Mouse (Mus musculus) stomach, embryonic 15.5 days (tissue): Measurements from ENCODE around the gene Prkag1. TPM values are rescaled to one million over a fixed set of nuclear protein-coding genes. Genes with fewer than 3 reads are reported as not detected.

Experiments used
- ATAC-seq: fragments of 200-750 bp; cut with Nextera tagmentation; 2 replicates; pipeline ENCODE4 v1.8.0; 2017; ENCODE audit warnings: low read depth, moderate number of reproducible peaks, moderate TSS enrichment; ENCODE audit not compliant: insufficient read depth, low FRiP score
- H3K27ac ChIP-seq: fragments of 300-500 bp; sonication (generic); 2 replicates; pipeline ENCODE4 v1.5.1; 2015; ENCODE audit warnings: mild to moderate bottlenecking, inconsistent platforms
- H3K27me3 ChIP-seq: fragments of 300-500 bp; sonication (generic); replicated peaks from 2 replicates; pipeline ENCODE4 v1.6.1; 2015; ENCODE audit warnings: inconsistent platforms
- H3K36me3 ChIP-seq: fragments of 300-500 bp; sonication (generic); 2 replicates; pipeline ENCODE4 v1.6.1; 2015; ENCODE audit warnings: inconsistent platforms
- H3K4me1 ChIP-seq: fragments of 300-500 bp; sonication (generic); 2 replicates; pipeline ENCODE4 v1.6.1; 2015; ENCODE audit warnings: inconsistent platforms
- H3K4me2 ChIP-seq: fragments of 300-500 bp; sonication (generic); 2 replicates; pipeline ENCODE4 v1.6.1; 2015; ENCODE audit warnings: mild to moderate bottlenecking, inconsistent platforms
- H3K4me3 ChIP-seq: fragments of 300-500 bp; sonication (generic); replicated peaks from 2 replicates; pipeline ENCODE4 v1.5.1; 2015; ENCODE audit warnings: inconsistent platforms
- H3K9ac ChIP-seq: fragments of 300-500 bp; sonication (generic); 2 replicates; pipeline ENCODE4 v1.6.1; 2015; ENCODE audit warnings: inconsistent platforms
- H3K9me3 ChIP-seq: fragments of 300-500 bp; sonication (generic); 2 replicates; pipeline ENCODE4 v1.6.1; 2016; ENCODE audit warnings: inconsistent platforms
- WGBS: fragments of 180-500 bp; shearing (Covaris S2); methylation state at CpG from one replicate; pipeline ENCODE4 v1.1.7; 2015; 5-methylcytosine and 5-hydroxymethylcytosine counted together
- polyA plus RNA-seq: library from polyadenylated mRNA; unstranded; fragments of >200 nt; fragmentation: Nextera tagmentation; extraction: Ambion mirVana; gene quantifications from 2 replicates; pipeline ENCODE4 v1.2.1, GENCODE M21; 2015

Gene Prkag1
- polyA plus RNA-seq, 1 experiment from 2014 or later = 82.4 TPM

- Histone ChIP-seq H3K4me2 (no peak overlapping the region), H3K9ac (no peak overlapping the region), H3K4me1 (peaks cover 7% of the 10 kb centered on the region; the same call in 1 of the 2 replicates), H3K4me3 (no peak overlapping the region), H3K27me3 (peaks cover 95% of the 10 kb centered on the region), H3K36me3 (no peaks in the 10 kb centered on the region), H3K9me3 (no peaks in the 10 kb centered on the region), H3K27ac (no peak overlapping the region)
- 9% methylated on average over 28 of the region's 28 CpGs for WGBS
- ATAC-seq = no peak
Observed at GRCm38 (mm10) chr15:98797835-98798492, 33.4 kb downstream of the Prkag1 start.

- Histone ChIP-seq H3K4me1 (peaks cover 15% of the 10 kb centered on the region), H3K4me3 (no peak overlapping the region), H3K9me3 (no peaks in the 10 kb centered on the region), H3K27ac (no peak overlapping the region), H3K27me3 (peaks cover 95% of the 10 kb centered on the region), H3K4me2 (no peak overlapping the region), H3K36me3 (no peaks in the 10 kb centered on the region), H3K9ac (no peak overlapping the region)
- peak; percentile 61; the same call in 1 of the 2 replicates for ATAC-seq
- 2% methylated on average over 13 of the region's 13 CpGs for WGBS
Observed at GRCm38 (mm10) chr15:98796803-98797595, 34.3 kb downstream of the Prkag1 start.

- Histone ChIP-seq H3K9ac (no peak overlapping the region), H3K36me3 (no peaks in the 10 kb centered on the region), H3K4me2 (peak overlapping the region; percentile 49; the same call in 1 of the 2 replicates), H3K9me3 (no peaks in the 10 kb centered on the region), H3K27me3 (peaks cover 95% of the 10 kb centered on the region), H3K27ac (no peak overlapping the region), H3K4me3 (peak overlapping the region; percentile 29; the same call in 1 of the 2 replicates), H3K4me1 (peaks cover 39% of the 10 kb centered on the region)
- ATAC-seq = no peak
- 3% methylated on average over 13 of the region's 13 CpGs for WGBS
Observed at GRCm38 (mm10) chr15:98793141-98793698, 38.1 kb downstream of the Prkag1 start.

GRCm38 (mm10) chr15:98792233-98793020, 38.9 kb downstream of the Prkag1 start:
- Histone ChIP-seq H3K4me3 (peak overlapping the region; percentile 29), H3K9ac (no peak overlapping the region), H3K4me1 (peaks cover 39% of the 10 kb centered on the region), H3K4me2 (peak overlapping the region; percentile 49), H3K27me3 (peaks cover 95% of the 10 kb centered on the region), H3K9me3 (no peaks in the 10 kb centered on the region), H3K27ac (no peak overlapping the region), H3K36me3 (no peaks in the 10 kb centered on the region)
- ATAC-seq = no peak
- WGBS = under 1% methylated on average over 75 of the region's 75 CpGs

- peaks cover 92% of the 10 kb centered on the region for H3K27me3 ChIP-seq
- no peaks in the 10 kb centered on the region for H3K36me3 ChIP-seq
- WGBS = 1% methylated on average over 23 of the region's 23 CpGs
- peak overlapping the region; percentile 5; the same call in 1 of the 2 replicates for H3K4me2 ChIP-seq
- H3K9me3 ChIP-seq = no peaks in the 10 kb centered on the region
- H3K4me3 ChIP-seq = peak overlapping the region; percentile 17
- H3K9ac ChIP-seq = no peak overlapping the region
- H3K27ac ChIP-seq = no peak overlapping the region
- ATAC-seq = no peak; the same call in 1 of the 2 replicates
- H3K4me1 ChIP-seq = peaks cover 36% of the 10 kb centered on the region
Observed at GRCm38 (mm10) chr15:98791771-98792170, 39.5 kb downstream of the Prkag1 start.

GRCm38 (mm10) chr15:98791221-98791620, 40.1 kb downstream of the Prkag1 start:
- Histone ChIP-seq H3K27me3 (peaks cover 87% of the 10 kb centered on the region), H3K4me3 (peak overlapping the region; percentile 17), H3K9ac (no peak overlapping the region), H3K4me1 (peaks cover 33% of the 10 kb centered on the region), H3K36me3 (no peaks in the 10 kb centered on the region), H3K9me3 (no peaks in the 10 kb centered on the region), H3K27ac (no peak overlapping the region), H3K4me2 (peak overlapping the region; percentile 44)
- ATAC-seq = no peak
- 3% methylated on average over 12 of the region's 12 CpGs for WGBS

GRCm38 (mm10) chr15:98790761-98791160, 40.6 kb downstream of the Prkag1 start:
- Histone ChIP-seq H3K4me3 (peak overlapping the region; percentile 17), H3K4me1 (peaks cover 33% of the 10 kb centered on the region), H3K36me3 (no peaks in the 10 kb centered on the region), H3K27me3 (peaks cover 84% of the 10 kb centered on the region), H3K9ac (no peak overlapping the region), H3K4me2 (peak overlapping the region; percentile 44), H3K27ac (no peak overlapping the region), H3K9me3 (no peaks in the 10 kb centered on the region)
- no peak for ATAC-seq
- WGBS = 1% methylated on average over 23 of the region's 23 CpGs

GRCm38 (mm10) chr15:98789661-98790535, 41.4 kb downstream of the Prkag1 start, which contains the start of gene Wnt1:
Gene Wnt1, plus strand, starts transcription at chr15:98789857.
- peaks cover 79% of the 10 kb centered on the region for H3K27me3 ChIP-seq
- ATAC-seq = no peak; the same call in 1 of the 2 replicates
- H3K27ac ChIP-seq = no peak within 1 kb of the TSS
- no peak within 1 kb of the TSS for H3K9ac ChIP-seq
- H3K9me3 ChIP-seq = no peaks in the 10 kb centered on the region
- WGBS = 5% methylated on average over 48 of the region's 51 CpGs
- H3K4me3 ChIP-seq = peak within 1 kb of the TSS; percentile 17
- peaks cover 33% of the 10 kb centered on the region for H3K4me1 ChIP-seq
- no peaks in the 10 kb centered on the region for H3K36me3 ChIP-seq
- peak within 1 kb of the TSS; percentile 44 for H3K4me2 ChIP-seq

- Histone ChIP-seq H3K27ac (no peak overlapping the region), H3K4me2 (peak overlapping the region; percentile 24; the same call in 1 of the 2 replicates), H3K9ac (no peak overlapping the region), H3K36me3 (no peaks in the 10 kb centered on the region), H3K4me3 (peak overlapping the region; percentile 8; the same call in 1 of the 2 replicates), H3K4me1 (peaks cover 33% of the 10 kb centered on the region), H3K27me3 (peaks cover 73% of the 10 kb centered on the region), H3K9me3 (no peaks in the 10 kb centered on the region)
- no peak for ATAC-seq
- 11% methylated on average over 24 of the region's 24 CpGs for WGBS
Observed at GRCm38 (mm10) chr15:98788972-98789660, 42.2 kb downstream of the Prkag1 start.

GRCm38 (mm10) chr15:98787930-98788329, 43.4 kb downstream of the Prkag1 start:
- no peak overlapping the region for H3K9ac ChIP-seq
- H3K4me3 ChIP-seq = no peak overlapping the region
- no peaks in the 10 kb centered on the region for H3K9me3 ChIP-seq
- H3K36me3 ChIP-seq = no peaks in the 10 kb centered on the region
- peaks cover 61% of the 10 kb centered on the region for H3K27me3 ChIP-seq
- no peak for ATAC-seq
- peaks cover 32% of the 10 kb centered on the region for H3K4me1 ChIP-seq
- no peak overlapping the region for H3K27ac ChIP-seq
- H3K4me2 ChIP-seq = no peak overlapping the region
- WGBS = 29% methylated on average over 4 of the region's 4 CpGs
